Mouse (Mus musculus): Measurements from ENCODE around the gene Git1.

GRCm38 (mm10) chr11:77512891-77513810 lies 19.8 kb downstream of the Git1 start:
- TF ChIP-seq POLR2A (IDR thresholded peaks at IDR 0.05; ENCODE audit: borderline replicate concordance, insufficient read depth, low read length) (no peak), CTCF (IDR thresholded peaks at IDR 0.05; ENCODE audit: borderline replicate concordance, insufficient read depth, low read depth, low read length) (no peak)

All from cerebellum, adult 2 months (tissue).